Mouse (Mus musculus): ENCODE results near the gene Cmip.

Gene Cmip

DNA sequence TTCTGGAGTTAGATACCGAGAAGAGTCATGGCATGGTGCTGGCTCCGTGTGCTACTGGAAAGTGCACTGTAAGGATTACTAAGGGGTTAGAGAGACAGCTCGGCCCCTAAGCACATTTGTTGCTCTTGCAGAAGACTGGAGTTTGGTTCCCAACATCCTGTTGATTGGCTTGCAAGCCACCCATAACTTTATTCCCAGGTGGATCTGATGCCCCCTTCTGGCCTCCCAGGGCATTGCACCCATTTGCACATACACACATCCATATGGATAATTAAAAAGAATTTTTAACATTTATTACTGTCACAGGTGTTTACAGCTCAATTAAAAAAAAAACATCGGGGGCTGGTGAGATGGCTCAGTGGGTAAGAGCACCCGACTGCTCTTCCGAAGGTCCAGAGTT is 207.7 kb downstream of the Cmip start:
- DNase-seq (ENCODE audit: low read depth, low spot score) = no peak

DNA sequence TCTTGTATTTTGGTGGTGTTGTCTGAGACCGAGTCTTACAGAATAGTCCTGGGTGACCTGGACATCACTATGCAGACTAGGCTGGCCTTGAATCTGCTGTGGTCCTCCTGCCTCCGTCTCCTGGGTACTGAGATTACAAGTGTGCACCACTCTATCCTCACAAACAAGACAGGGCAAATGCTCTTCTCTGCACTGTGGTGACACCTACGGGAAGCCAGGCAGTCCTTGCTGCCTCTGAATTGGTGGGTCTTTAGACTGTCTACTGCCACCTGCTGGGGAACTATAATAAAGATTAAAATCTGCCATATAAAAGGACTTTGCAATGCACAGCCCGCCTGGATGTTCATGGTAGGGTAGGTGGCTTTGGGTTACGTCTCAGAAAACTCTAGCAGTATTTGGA is 208.4 kb downstream of the Cmip start:
- peak; percentile 82 for DNase-seq (ENCODE audit: low read depth, low spot score)

DNA sequence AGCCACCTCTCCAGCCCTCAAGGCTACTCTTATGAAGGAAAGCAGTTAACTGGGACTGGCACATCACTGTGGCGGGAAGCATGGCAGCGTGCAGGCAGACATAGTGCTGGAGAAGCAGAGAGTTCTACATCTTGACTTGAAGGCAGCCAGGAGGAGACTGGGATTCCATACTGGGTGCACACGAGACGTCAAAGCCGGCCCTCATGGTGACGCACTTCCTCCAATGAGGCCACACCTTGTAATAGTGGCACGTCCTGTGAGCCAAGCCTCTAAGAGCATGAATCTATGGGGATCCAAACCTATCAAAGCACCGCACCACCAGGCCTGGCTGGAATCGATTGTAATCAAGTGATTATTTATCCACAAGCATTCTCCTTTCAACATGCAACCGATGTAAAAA is 210.6 kb downstream of the Cmip start:
- no peak for DNase-seq (ENCODE audit: low read depth, low spot score)

- DNase-seq (ENCODE audit: low read depth, low spot score) = no peak
Observed at GRCm38 (mm10) chr8:117469431-117470341, 212.8 kb downstream of the Cmip start.

DNA sequence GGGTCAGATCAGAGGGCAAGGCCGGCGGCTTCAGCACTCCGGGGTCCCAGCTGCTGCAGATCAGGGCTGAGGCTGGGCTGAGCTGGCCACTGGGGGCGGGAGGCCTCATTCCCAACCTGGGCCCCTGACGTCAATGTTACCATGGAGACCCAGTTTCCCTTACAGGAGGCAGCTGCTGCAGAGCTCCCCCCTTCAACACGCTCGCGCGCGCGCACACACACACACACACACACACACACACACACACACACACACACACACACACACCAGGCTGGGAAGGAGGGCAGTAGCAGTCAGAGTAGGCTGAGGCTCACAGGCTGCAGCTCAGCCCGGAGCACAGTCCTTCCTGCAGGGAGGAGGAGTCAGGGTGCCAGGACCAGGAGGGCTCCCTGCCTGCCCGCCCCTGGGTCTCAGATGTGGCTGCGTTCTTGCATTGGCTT is 213.5 kb downstream of the Cmip start:
- peak; percentile 91 for DNase-seq (ENCODE audit: low read depth, low spot score)

DNA sequence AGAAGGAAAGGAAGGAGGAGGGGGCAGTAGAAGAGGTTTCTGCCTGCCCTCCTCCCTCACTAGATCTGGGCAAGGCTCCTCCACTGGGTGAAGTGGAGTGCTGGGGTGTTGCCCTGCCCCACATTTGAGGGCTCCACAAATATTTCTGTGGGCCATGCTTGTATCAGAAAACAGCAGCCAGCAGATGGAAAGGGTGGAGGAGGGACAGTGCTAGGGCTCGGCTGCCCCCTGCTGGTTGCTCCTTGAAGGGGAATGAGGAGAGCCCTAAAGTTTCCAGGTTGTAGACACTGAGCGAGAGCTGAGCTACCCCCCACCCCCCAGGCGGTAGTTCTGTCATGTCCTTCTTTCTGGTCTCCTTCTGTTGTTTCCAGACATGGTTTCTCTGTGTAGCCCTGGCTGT is 214.3 kb downstream of the Cmip start:
- peak; percentile 73 for DNase-seq (ENCODE audit: low read depth, low spot score)

DNA sequence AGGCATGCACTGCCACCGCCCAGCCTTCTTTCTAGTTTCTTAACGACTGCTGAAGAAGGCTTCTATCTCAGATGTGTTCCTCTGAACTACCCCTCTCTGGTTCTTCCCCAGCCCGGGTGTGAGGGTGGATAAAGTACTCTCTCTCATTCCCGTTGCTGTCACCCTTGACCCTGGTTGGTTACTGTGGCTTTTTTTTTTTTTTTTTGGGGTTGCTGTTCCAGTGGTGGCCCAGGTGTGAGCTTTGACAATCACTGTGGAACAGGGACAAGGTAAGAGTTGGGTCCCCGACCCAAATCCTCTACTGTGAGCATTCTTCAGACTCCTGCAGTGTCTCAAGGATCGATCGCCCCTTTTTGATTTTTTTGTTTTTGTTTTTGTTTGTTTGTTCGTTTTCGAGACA is 214.8 kb downstream of the Cmip start:
- no peak for DNase-seq (ENCODE audit: low read depth, low spot score)

GRCm38 (mm10) chr8:117472332-117472731 is 215.5 kb downstream of the Cmip start:
- no peak for DNase-seq (ENCODE audit: low read depth, low spot score)

DNA sequence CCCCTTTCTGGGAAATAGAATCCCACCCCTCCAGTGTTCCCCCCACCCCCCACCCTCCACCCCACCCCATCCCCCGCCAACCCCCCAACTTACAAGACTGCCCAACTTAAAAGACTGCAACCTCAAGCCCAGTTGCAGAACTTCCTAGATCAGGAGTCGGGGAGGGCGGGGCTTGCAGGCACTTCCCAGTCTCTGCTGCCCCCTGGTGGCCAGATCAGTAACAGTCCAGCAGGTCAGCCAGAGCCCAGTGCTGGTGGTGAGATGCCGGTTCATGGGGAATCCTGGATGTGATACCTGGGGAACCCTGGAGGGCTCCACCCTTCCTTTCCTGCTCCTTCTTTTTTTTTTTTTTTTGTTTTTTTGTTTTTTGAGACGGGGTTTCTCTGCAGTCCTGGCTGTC is 218.1 kb downstream of the Cmip start:
- DNase-seq (ENCODE audit: low read depth, low spot score) = peak; percentile 92

- no peak for DNase-seq (ENCODE audit: low read depth, low spot score)
Observed at GRCm38 (mm10) chr8:117475819-117476218, 219.0 kb downstream of the Cmip start.

GRCm38 (mm10) chr8:117478082-117478481 is 221.2 kb downstream of the Cmip start:
- no peak for DNase-seq (ENCODE audit: low read depth, low spot score)

- DNase-seq (ENCODE audit: low read depth, low spot score) = no peak
Observed at GRCm38 (mm10) chr8:117479996-117480395, 223.1 kb downstream of the Cmip start.

- DNase-seq (ENCODE audit: low read depth, low spot score) = no peak
Observed at GRCm38 (mm10) chr8:117480516-117480915, 223.7 kb downstream of the Cmip start.

- no peak for DNase-seq (ENCODE audit: low read depth, low spot score)
Observed at GRCm38 (mm10) chr8:117481830-117482229, 225.0 kb downstream of the Cmip start.

DNA sequence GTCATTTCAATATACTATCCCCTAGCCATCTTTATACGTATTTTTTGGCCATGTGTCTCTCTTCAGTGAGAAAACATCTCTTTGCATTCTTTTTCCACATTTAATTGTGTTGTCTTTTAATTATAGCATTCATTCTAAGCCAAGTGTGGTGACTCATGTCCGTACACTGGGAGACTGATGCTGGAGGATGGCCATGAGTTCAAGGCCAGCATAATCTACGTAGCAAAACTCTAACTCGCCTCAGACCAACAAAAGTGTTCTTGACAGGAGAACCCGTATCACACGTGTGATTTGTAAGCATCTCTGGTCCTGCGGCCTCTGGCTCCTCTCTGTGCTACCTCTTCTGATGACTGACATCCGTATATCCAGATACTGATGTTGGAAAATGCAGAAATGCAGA is 227.9 kb downstream of the Cmip start:
- DNase-seq (ENCODE audit: low read depth, low spot score) = no peak

GRCm38 (mm10) chr8:117485316-117485715 is 228.5 kb downstream of the Cmip start:
- no peak for DNase-seq (ENCODE audit: low read depth, low spot score)

DNA sequence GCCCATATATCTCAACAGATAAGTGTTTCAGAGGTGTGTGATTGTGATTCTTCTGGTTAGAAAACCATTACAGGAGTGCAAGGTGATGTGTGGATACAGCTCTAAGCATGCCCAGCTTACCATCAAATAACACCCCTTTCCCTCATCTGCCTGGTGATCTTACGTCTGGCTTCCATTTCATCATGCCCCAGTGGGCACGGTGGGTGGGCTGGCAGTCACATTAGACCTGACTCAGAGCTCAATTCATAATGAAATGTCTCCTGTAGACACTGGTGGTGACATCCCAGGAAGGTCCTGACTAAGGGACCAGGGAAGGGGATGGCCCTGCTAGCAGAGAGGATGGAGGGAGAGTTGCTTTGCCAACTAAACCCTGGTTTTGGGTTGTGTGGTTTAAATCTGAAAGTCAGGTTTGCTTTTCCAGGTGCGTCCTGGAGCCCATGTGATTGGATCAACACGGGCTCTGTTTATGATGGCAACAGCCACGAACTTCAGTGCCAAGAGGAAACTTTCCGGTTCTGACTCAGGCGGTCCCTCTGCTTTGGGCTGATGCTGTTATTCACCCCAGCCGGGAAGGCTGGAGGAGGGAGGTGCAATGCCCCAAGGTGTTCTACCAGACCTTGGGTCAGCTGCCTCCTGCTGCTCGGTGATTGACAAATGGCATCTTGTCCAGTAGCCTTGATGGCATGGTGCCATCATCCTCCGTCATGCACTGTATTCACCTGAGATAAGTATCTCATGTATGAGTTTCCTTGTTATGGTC is 231.6 kb downstream of the Cmip start:
- DNase-seq (ENCODE audit: low read depth, low spot score) = no peak

DNA sequence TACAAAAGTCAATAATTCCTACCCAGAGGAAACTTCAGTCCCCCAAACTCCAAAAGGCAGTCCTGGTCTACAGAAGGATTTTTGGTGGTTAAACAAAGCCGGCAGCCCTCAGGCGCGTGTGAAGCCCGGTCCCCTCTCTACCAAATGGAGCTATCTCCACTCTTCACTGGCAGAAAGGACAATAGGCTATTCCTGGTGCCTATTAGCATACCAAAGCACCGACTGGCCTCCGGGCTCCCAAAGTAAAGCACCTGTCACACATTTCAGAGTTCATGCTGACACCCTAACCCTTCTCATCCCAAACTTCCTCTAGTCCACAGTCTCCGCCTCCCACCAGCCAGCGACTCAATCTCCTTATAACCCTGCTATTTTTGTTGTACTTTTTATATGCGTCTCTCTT is 236.7 kb downstream of the Cmip start:
- no peak for DNase-seq (ENCODE audit: low read depth, low spot score)

DNA sequence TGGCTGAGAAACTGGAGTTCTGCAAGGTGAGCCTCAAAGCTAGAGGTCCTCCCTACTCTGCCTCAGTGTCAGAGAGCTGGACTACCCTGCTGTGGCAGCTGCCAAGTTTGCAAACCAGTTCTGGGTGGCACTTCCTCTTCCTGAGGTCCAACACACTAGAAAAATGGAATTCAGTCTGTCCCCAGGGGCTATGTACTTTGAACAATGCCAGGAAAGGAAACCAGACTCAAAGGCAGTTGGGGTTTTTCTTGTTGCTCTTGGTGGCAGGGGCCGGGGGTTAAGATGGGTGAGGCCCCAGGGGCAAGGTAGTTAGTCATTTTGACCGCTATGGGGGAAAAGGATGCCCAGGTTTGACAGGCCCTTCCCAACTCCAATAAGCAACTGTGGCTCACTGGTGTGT is 238.0 kb downstream of the Cmip start:
- no peak for DNase-seq (ENCODE audit: low read depth, low spot score)

- peak; percentile 30 for DNase-seq (ENCODE audit: low read depth, low spot score)
Observed at GRCm38 (mm10) chr8:117498179-117498914, 241.5 kb downstream of the Cmip start, which contains the start of gene Plcg2. Gene Plcg2, plus strand, starts transcription at chr8:117498291.

DNA sequence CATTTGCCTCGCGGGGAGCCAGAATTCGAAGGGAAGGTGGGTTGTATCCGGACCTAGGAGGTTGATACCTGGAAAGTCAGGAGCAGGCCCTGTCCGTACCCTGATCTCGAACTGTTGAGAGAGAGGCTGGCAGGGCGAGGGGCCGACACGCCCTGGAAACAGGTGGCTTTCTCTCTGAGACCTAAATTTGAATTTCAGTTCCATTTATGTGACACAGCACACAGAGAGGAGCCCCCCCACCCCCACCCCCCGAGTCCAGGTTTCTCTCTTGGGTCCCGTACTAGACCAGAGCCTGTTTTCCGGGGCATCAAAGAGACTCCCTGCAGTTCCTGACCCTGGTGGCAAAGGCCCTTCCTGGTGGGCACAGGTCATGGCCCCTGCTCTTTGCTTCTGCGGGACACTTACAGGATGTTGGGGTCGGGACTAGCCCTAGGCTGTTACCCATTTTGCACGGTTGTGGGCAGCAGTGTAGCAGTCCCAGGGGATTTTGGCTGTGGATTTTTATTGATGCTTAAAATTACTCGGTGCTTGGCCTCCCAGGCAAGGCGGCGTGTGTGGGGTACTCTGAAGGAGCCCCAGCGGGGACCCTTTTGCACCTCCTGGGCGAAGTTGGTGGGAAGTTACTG is 242.2 kb downstream of the Cmip start:
- DNase-seq (ENCODE audit: low read depth, low spot score) = peak; percentile 51

Measured in mesoderm, embryonic 11.5 days (tissue).